Mouse (Mus musculus) neutrophil, adult 59 days (primary cell): ENCODE data around the gene Arid1b. TPM values are rescaled to one million over a fixed set of nuclear protein-coding genes. Genes with fewer than 3 reads are reported as not detected.

ENCODE experiments used
- total RNA-seq, 2 experiments: library from RNA; stranded (reverse); gene quantifications; 1 replicate in 1 of 2; 2 replicates in 1 of 2; pipeline ENCODE4 v1.2.4; 2023

Arid1b gene
- 10 to 100 TPM; 58.9 to 66.1 TPM for total RNA-seq

GRCm38 (mm10) chr17:4993840-4994503, at the start of gene Arid1b:
Gene Arid1b (plus strand): TSS chr17:4994332.

